Comparison of ENCODE assay signal across 25 mouse cellular contexts in the genomic region with DNA sequence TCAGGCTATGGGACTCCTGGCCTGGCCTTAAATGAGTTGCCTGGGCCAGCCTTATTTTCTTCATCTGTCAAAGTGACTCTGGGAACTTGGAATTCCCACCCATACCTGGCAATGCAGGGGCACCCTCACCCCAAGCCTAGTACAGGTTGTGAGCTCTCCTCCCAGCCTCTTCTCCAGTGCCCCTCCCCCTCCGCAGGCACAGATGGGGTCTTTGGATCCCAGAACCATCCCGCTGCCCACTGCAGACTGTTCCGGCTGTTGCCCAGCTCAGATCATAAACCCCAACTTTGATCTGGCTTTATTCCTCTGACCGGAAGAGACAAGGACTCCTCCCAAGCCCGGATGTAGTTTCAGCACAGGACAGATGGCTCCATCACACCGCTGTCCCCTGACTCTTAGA.
"Had no signal": no experiment of that assay in that cellular context is flagged by ENCODE, and none has a peak within 500 bp of the region (broad histone marks: within the 10 kb centered on the region; RNA-seq: fewer than 3 reads in every experiment).

No protein-coding gene starts in this region.

- H3K27ac ChIP-seq: heart, adult 2 months; heart, embryonic 13.5 days; heart, embryonic 15.5 days; hindbrain, embryonic 12.5 days; hindbrain, embryonic 14.5 days; kidney, postnatal 0 days; left cerebral cortex, adult 2 months; limb, embryonic 13.5 days; limb, embryonic 15.5 days; liver, embryonic 12.5 days; liver, embryonic 14.5 days had no signal

- H3K9ac ChIP-seq: heart, embryonic 13.5 days; heart, embryonic 15.5 days; hindbrain, embryonic 12.5 days; hindbrain, embryonic 14.5 days; limb, embryonic 13.5 days; limb, embryonic 15.5 days; liver, embryonic 12.5 days; liver, embryonic 14.5 days had no signal

- H3K9me3 ChIP-seq: heart, embryonic 13.5 days; heart, embryonic 15.5 days; hindbrain, embryonic 12.5 days; limb, embryonic 13.5 days; limb, embryonic 15.5 days; liver, embryonic 12.5 days had no signal

- H3K36me3 ChIP-seq: heart, embryonic 13.5 days; heart, embryonic 15.5 days; hindbrain, embryonic 12.5 days; limb, embryonic 13.5 days; limb, embryonic 15.5 days; liver, embryonic 12.5 days had no signal

- H3K4me2 ChIP-seq: heart, embryonic 11.5 days; heart, embryonic 13.5 days; heart, embryonic 15.5 days; hindbrain, embryonic 12.5 days; hindbrain, embryonic 14.5 days; limb, embryonic 13.5 days; limb, embryonic 15.5 days; liver, embryonic 12.5 days had no signal

- H3K4me1 ChIP-seq: heart, embryonic 13.5 days; heart, embryonic 15.5 days; limb, embryonic 13.5 days; limb, embryonic 15.5 days; liver, embryonic 12.5 days had no signal

- ATAC-seq: hindbrain, embryonic 16.5 days; intestine, embryonic 16.5 days; liver, embryonic 12.5 days had no signal

- DNase-seq: gastrocnemius, postnatal 14 days; gastrocnemius, postnatal 36 days; heart, adult 11 months; heart, adult 2 months; heart, postnatal 14 days; heart, postnatal 36 days; kidney, adult 11 months; kidney, adult 8-10 months; kidney, postnatal 14 days; kidney, postnatal 36 days; layer of hippocampus, adult 9-11 months; layer of hippocampus, postnatal 36 days had no signal

- H3K4me3 ChIP-seq: heart, adult 2 months; heart, embryonic 13.5 days; heart, embryonic 15.5 days; hindbrain, embryonic 12.5 days; left cerebral cortex, adult 2 months; limb, embryonic 13.5 days; limb, embryonic 15.5 days; liver, embryonic 12.5 days had no signal
